Mouse (Mus musculus) lung, postnatal 25 days (tissue): ENCODE measurements around the gene Gm3005.
"Not testable (repeated sequence)": the region's sequence is repeated elsewhere in the genome, so short reads cannot be mapped to it uniquely, and the experiment has no call there.

Source experiments
- DNase-seq: peaks from one replicate; pipeline ENCODE4 v3.0.0; 2022; ENCODE audit warnings: low spot score

Gm3005 gene

DNA sequence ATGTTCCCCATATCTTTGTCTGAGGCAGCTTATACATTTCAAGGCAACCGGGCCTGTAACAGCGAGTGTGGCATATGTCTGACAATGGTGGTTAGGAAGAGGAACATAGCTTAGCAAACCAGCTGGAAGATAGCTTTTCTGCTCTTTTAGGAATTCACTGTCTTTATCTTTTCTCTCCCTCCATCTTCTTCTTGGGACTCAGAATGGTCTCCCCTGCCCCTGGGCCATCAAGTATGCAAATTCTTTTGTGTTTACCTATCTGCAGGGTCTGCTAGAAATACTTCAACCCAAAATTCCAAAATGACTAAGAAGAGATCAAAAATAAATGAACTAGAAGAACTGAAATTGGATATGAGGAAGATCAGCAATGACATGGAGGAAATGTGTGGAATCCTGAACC lies at the start of gene Gm3005:
Gene Gm3005 (plus strand): TSS at position 301 of the 400 bp plus-strand sequence.
- not testable (repeated sequence) for DNase-seq

DNA sequence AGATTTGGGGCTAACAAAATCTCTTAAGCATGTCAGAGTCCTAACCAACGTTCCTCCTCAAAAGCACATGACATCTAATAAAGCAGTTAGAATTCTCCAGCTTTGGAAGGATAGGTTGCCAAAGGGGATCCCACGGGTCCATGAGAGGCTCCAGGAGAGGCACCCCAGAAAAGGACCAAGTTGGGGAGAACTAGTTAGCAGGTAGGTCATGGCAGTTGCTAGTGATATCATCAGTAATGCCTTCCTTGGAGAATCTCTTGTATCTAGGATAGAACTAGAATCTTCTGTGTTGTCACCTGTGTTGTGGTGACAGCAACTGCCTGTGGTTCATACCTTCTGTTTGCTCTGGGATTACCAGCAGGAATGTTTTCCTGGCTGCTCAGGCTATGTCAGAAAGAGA lies 33.1 kb upstream of the Gm3005 start, which contains the start of gene Gm10413:
Gene Gm10413 (plus strand): TSS at position 301 of the 400 bp plus-strand sequence.
- not testable (repeated sequence) for DNase-seq

DNA sequence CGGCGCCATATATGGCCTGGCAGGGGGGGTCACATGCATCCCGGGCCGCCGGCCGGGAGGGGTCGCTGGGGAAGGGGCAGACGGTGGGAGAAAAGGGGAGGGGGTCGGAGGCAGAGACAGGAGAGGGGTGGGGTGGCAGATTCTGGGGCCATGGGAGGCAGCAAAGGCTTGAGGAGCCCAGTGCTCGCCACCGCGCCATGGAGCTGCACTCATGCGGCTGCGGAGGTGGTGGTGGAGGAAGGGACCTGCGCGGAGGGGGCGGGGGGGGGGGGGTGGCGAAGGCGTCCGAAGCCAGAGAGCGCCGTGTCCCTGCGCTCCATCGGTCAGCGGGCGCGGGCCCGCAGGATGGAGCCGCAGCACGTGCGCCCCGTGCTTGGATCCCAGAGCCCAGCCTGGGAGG lies 15.6 kb upstream of the Gm3005 start, which contains the start of gene Gm10409:
Gene Gm10409 (plus strand): TSS at position 301 of the 400 bp plus-strand sequence.
- not testable (repeated sequence) for DNase-seq

DNA sequence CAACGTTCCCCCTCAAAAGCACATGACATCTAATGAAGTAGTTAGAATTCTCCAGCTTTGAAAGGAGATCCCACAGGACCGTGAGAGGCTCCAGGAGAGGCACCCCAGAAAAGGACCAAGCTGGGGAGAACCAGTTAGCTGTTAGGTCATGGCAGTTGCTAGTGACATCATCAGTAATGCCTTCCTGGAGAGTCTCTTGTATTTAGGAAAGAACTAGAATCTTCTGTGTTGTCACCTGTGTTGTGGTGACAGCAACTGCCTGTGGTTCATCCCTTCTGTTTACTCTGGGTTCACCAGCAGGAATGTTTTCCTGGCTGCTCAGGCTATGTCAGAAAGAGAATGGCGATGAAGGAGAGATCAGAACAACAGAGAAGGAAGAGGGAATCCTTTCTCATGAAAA lies 21.2 kb downstream of the Gm3005 start, which contains the start of gene Gm10408:
Gene Gm10408 (plus strand): TSS at position 301 of the 400 bp plus-strand sequence.
- DNase-seq, result not testable (repeated sequence)

DNA sequence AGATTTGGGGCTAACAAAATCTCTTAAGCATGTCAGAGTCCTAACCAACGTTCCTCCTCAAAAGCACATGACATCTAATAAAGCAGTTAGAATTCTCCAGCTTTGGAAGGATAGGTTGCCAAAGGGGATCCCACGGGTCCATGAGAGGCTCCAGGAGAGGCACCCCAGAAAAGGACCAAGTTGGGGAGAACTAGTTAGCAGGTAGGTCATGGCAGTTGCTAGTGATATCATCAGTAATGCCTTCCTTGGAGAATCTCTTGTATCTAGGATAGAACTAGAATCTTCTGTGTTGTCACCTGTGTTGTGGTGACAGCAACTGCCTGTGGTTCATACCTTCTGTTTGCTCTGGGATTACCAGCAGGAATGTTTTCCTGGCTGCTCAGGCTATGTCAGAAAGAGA lies 206.3 kb downstream of the Gm3005 start, which contains the start of gene Gm3012:
Gene Gm3012 (plus strand): TSS at position 301 of the 400 bp plus-strand sequence.
- not testable (repeated sequence) for DNase-seq
